Mouse (Mus musculus): ENCODE measurements around the gene Ube2l6.

DNA sequence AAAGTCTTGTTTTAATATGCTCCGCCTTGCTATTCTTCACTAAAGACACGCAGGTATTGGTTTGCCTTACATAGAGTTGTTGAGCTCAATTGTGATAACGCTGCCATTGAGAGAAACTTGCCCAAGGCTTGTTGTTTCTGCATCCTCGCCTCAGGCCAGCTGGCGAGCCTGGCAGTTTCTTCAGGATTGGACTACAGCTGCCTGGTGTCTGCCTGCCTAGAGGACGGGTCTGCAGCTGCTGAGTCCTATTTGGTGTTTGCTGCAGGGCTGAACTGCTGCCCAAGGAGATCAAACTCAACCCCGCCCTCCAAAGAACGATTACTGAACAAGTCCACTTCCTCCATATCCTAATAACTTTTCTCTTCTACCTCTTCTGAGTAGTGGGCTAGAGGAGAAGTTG lies 37.9 kb upstream of the Ube2l6 start:
- TF ChIP-seq CTCF (IDR thresholded peaks at IDR 0.05; ENCODE audit: insufficient read depth, low read length) (no peak), POLR2A (IDR thresholded peaks at IDR 0.05; ENCODE audit: borderline replicate concordance, extremely low read depth, low read depth, low read length) (no peak)

Measured in lung, adult 2 months (tissue).